Mouse (Mus musculus) spleen, adult 2 months (tissue): ENCODE data around the gene Mobp. TPM values are rescaled to one million over a fixed set of nuclear protein-coding genes. Genes with fewer than 3 reads are reported as not detected.

Source experiments
- DNase-seq, 2 experiments: peaks; one replicate each; pipeline versions ENCODE4 v3.0.0 to v3.0.0-alpha.2; 2012 to 2021; ENCODE audit warnings: low spot score in 2 of 2, low read depth in 1 of 2
- H3K27ac ChIP-seq: fragments of 200-500 bp; 2 replicates; pipeline ENCODE4 v1.5.1; 2012; ENCODE audit warnings: low read length, inconsistent platforms; ENCODE audit not compliant: insufficient read depth
- H3K27me3 ChIP-seq: fragments of 200-500 bp; 2 replicates; pipeline ENCODE4 v1.6.1; 2012; ENCODE audit warnings: mild to moderate bottlenecking, moderate library complexity, low read length, inconsistent platforms; ENCODE audit not compliant: control insufficient read depth, insufficient read depth
- H3K36me3 ChIP-seq: fragments of 200-500 bp; 2 replicates; pipeline ENCODE4 v1.6.1; 2012; ENCODE audit warnings: mild to moderate bottlenecking, low read length, inconsistent platforms; ENCODE audit not compliant: control insufficient read depth, insufficient read depth
- H3K4me1 ChIP-seq: fragments of 200-500 bp; 2 replicates; pipeline ENCODE4 v1.6.1; 2011; ENCODE audit warnings: inconsistent platforms; ENCODE audit not compliant: control insufficient read depth, insufficient read depth, insufficient read length
- H3K4me3 ChIP-seq: fragments of 200-500 bp; 2 replicates; pipeline ENCODE4 v1.5.1; 2011; ENCODE audit warnings: mild to moderate bottlenecking, inconsistent platforms; ENCODE audit not compliant: insufficient read depth, insufficient read length; ENCODE audit errors: extremely low read depth
- CTCF ChIP-seq: fragments of 200-500 bp; IDR thresholded peaks from 2 replicates; pipeline ENCODE4 v1.5.1; 2011; ENCODE audit warnings: mild to moderate bottlenecking, inconsistent platforms; ENCODE audit not compliant: insufficient read depth, insufficient read length, insufficient replicate concordance; ENCODE audit errors: extremely low read depth
- POLR2A ChIP-seq: fragments of 200-500 bp; IDR thresholded peaks from 2 replicates; pipeline ENCODE4 v1.6.1; 2011; ENCODE audit warnings: low read depth, low read length, inconsistent platforms
- WGBS: fragments of 180-500 bp; shearing (Covaris S2); methylation state at CpG from one replicate; pipeline ENCODE4 v1.1.7; 2018; 5-methylcytosine and 5-hydroxymethylcytosine counted together
- polyA plus RNA-seq: library from polyadenylated mRNA; depleted of rRNA; stranded (reverse); fragments of >200 nt; gene quantifications from 2 replicates; pipeline ENCODE4 v1.2.3, GENCODE M21; 2012

Gene Mobp
- polyA plus RNA-seq, 1 experiment = not detected

GRCm38 (mm10) chr9:120163862-120164261 lies 14.4 kb downstream of the Mobp start:
- H3K36me3 ChIP-seq = no peaks in the 10 kb centered on the region
- WGBS = 84% methylated on average over 16 of the region's 16 CpGs
- no peaks in the 10 kb centered on the region for H3K4me1 ChIP-seq
- no peak overlapping the region for H3K4me3 ChIP-seq
- no peak overlapping the region for H3K27ac ChIP-seq
- DNase-seq = no peak
- H3K27me3 ChIP-seq = no peaks in the 10 kb centered on the region
- no peak for TF ChIP-seq POLR2A
- TF ChIP-seq CTCF = no peak

GRCm38 (mm10) chr9:120167826-120168225 lies 18.3 kb downstream of the Mobp start:
- Histone ChIP-seq H3K4me3 (no peak overlapping the region), H3K27me3 (no peaks in the 10 kb centered on the region), H3K4me1 (no peaks in the 10 kb centered on the region), H3K27ac (no peak overlapping the region), H3K36me3 (no peaks in the 10 kb centered on the region)
- DNase-seq = no peak
- 68% methylated on average over 11 of the region's 11 CpGs for WGBS
- TF ChIP-seq POLR2A (no peak), CTCF (no peak)

DNA sequence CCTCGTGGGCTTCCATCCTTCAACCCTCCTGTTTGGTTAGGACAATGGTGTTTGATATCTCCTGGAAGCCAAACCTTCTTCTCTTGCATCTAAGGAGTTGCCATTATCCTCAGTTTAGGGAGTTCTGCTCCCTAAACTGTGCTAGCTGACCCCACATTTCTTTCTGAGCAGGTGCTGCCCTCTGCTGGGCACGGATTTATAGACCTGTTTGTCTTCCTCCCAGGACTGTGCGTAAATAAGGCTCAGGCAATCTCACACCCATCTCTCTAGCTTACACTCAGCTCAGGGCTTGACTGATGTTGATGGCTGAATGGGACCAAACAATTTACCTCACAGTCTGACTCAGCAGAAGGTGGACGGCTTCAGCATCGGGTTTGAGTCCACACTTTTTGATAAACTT lies 21.8 kb downstream of the Mobp start:
- no peaks in the 10 kb centered on the region for H3K27me3 ChIP-seq
- 50% methylated on average over 5 of the region's 5 CpGs for WGBS
- no peaks in the 10 kb centered on the region for H3K4me1 ChIP-seq
- no peaks in the 10 kb centered on the region for H3K36me3 ChIP-seq
- no peak overlapping the region for H3K27ac ChIP-seq
- peak in 1 of 2 experiments; percentile 46 for DNase-seq
- no peak overlapping the region for H3K4me3 ChIP-seq
- TF ChIP-seq CTCF = peak; percentile 12; the same call in 1 of the 2 replicates
- TF ChIP-seq POLR2A = no peak

DNA sequence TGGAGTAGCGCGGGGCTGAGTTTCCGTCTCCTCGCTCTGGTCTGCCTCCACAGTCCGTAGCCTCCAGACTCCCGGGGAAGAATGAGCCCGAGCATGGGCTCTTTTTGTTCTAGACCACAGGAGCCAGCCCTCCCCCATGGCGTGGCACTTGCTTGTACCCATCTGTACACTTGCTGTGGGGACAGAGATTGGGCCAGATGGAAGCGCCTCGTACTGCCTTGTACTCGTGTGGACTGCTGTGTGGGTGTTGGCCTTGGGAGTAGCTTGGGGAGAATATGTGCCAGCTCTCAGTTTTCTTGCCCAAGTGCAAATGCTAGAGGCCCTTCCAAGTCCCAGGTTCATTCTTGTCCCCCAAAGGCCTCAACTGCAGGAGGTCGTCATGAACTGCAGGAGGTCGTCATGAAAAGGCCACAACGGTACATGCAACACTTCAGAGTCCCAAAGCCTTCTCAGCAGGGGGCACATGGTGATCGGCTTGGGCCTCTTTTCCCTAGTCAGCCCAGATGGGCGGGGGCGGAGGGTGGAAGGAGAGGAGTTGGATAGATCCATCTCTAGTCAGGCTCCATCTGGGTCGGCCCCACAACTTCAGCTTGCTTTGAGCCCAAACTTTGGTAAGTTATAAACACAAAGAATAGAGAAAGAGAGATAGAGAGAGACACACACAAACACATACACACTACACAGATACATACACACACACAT lies 25.1 kb downstream of the Mobp start:
- no peaks in the 10 kb centered on the region for H3K27me3 ChIP-seq
- no peaks in the 10 kb centered on the region for H3K4me1 ChIP-seq
- no peak overlapping the region for H3K27ac ChIP-seq
- DNase-seq = no peak
- H3K4me3 ChIP-seq = no peak overlapping the region
- no peaks in the 10 kb centered on the region for H3K36me3 ChIP-seq
- WGBS = 92% methylated on average over 18 of the region's 18 CpGs
- TF ChIP-seq CTCF = no peak
- no peak for TF ChIP-seq POLR2A

DNA sequence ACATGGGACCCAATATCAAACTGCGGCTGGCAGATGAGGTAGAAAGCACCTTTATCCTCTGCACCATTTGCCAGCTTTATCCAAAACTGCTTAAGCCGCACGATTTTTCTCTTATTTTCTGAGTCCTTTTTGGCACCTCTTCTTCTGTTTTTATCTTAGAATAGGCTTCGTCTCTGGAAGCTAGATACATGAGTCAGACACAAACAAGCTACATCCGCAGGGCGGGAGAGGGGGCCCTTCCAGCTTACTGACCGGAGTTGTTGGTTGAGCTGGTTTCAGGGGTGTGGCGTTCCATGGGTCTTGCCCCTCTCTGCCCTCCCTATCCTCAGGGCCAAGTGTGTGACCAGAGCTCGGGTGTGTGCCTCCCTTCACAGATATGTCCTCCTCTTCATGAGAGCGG lies 29.3 kb downstream of the Mobp start:
- H3K36me3 ChIP-seq = no peaks in the 10 kb centered on the region
- TF ChIP-seq CTCF (no peak), POLR2A (no peak)
- no peak for DNase-seq
- no peak overlapping the region for H3K4me3 ChIP-seq
- H3K27me3 ChIP-seq = no peaks in the 10 kb centered on the region
- WGBS = 81% methylated on average over 10 of the region's 10 CpGs
- H3K27ac ChIP-seq = no peak overlapping the region
- no peaks in the 10 kb centered on the region for H3K4me1 ChIP-seq

DNA sequence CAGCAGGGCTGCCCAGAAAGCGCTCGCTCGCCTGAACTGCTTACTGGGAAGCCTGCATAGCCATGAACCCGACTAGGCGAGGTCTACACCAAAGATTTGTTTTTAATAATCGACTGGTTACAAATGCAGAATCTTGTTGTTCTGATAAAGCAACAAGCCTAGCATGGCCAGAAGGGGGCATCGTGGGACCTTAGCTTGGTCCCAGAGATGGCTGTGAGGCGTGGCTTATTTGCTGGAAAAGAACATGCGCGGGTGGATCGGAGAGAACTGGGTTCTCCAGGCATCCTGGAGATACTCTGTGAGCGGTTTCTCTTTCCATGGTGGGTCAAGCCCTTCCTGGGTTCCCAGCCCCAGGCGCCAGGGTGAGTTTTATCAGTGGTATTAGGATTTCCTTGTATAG lies 35.0 kb downstream of the Mobp start:
- Histone ChIP-seq H3K36me3 (no peaks in the 10 kb centered on the region), H3K4me3 (no peak overlapping the region), H3K27ac (no peak overlapping the region), H3K4me1 (no peaks in the 10 kb centered on the region), H3K27me3 (no peaks in the 10 kb centered on the region)
- DNase-seq = no peak
- WGBS = 44% methylated on average over 13 of the region's 13 CpGs
- TF ChIP-seq CTCF (no peak), POLR2A (no peak)

DNA sequence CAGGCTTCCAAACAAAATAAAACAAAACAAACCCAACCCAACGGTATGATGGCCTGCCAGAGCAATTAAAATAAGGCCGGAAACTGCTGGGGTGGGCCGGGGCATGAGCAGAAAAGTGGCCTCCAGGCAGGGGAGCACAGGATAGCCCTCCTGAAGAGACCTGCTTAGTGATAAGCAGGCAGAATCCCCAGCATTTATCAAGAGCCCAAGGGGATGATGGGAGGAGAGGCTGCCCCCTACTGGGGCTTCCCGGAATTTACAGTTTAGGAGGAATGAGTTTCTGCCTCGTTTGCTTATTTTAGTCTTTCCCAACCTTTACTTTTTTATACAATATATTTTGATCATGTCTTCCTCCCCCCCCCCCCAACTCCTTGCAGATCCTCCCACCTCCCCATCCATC lies 37.3 kb downstream of the Mobp start:
- Histone ChIP-seq H3K4me1 (no peaks in the 10 kb centered on the region), H3K4me3 (no peak overlapping the region), H3K36me3 (no peaks in the 10 kb centered on the region), H3K27me3 (no peaks in the 10 kb centered on the region), H3K27ac (no peak overlapping the region)
- TF ChIP-seq POLR2A (no peak), CTCF (no peak)
- DNase-seq = no peak
- 78% methylated on average over 5 of the region's 5 CpGs for WGBS
